Mouse (Mus musculus) cortical plate, adult 2 months (tissue): Measurements from ENCODE around the gene Trmt2a. TPM values are rescaled to one million over a fixed set of nuclear protein-coding genes. Genes with fewer than 3 reads are reported as not detected.

Experiments used
- H3K27ac ChIP-seq: fragments of 200-500 bp; 2 replicates; pipeline ENCODE4 v1.5.1; 2012; ENCODE audit warnings: low read length, control low read depth, inconsistent platforms; ENCODE audit not compliant: insufficient read depth
- H3K4me1 ChIP-seq: fragments of 200-500 bp; 2 replicates; pipeline ENCODE4 v1.6.1; 2011; ENCODE audit warnings: low read length; ENCODE audit not compliant: control insufficient read depth, insufficient read depth
- H3K4me3 ChIP-seq: fragments of 200-500 bp; 2 replicates; pipeline ENCODE4 v1.5.1; 2011; ENCODE audit warnings: mild to moderate bottlenecking, low read length, control low read depth; ENCODE audit not compliant: insufficient read depth
- CTCF ChIP-seq: fragments of 200-500 bp; IDR thresholded peaks from 2 replicates; pipeline ENCODE4 v1.5.1; 2011; ENCODE audit warnings: mild to moderate bottlenecking, control low read depth, low read length; ENCODE audit not compliant: insufficient read depth; ENCODE audit errors: extremely low read depth
- POLR2A ChIP-seq: fragments of 200-500 bp; IDR thresholded peaks from 2 replicates; pipeline ENCODE4 v1.6.1; 2011; ENCODE audit warnings: mild to moderate bottlenecking, low read length, control low read depth; ENCODE audit not compliant: insufficient read depth; ENCODE audit errors: extremely low read depth
- polyA plus RNA-seq: library from polyadenylated mRNA; depleted of rRNA; stranded (reverse); fragments of >200 nt; gene quantifications from 2 replicates; pipeline ENCODE4 v1.2.3, GENCODE M21; 2012

Gene Trmt2a
- polyA plus RNA-seq, 1 experiment, result 72.9 TPM

DNA sequence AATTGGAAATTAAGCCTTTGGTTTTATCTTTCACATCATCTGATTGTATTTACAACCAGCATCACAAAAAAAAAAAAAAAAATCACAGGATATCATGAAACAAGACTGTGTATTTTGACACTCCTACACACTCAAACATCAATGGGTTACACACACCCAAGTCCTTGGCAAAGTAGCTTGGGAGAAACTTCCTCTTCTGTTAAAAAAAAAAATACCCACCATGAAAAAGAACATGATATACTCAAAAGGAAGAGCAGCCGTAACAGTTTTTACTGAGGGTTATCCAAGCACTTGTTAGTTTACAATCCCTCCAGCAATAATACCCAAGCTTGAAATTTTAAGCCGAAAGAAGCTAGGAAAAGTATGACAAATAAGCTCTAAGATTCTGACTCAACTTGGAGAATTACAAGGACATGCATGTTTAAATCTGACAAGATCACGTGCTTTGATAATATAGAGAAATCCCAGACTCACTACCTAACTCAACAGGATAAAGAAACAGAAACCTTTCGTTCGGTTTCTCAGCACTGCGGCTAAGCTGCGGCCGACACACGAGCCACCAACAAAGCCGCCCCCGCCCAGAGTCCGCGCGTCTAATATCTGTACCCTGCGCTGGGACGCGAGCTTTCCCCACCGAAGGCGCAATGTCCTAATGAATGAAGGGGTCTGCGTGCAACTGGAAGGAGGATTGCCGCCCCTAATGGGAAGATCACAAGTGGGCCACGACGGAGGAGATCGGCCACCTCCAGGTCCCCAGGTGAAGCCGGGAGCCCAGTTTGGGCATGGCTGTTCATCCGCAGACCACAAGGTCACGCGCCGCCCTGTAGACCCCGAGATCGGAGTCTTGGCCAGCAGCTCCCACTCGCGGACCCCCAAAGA lies 719 bp upstream of the Trmt2a start:
- Histone ChIP-seq H3K4me1 (peaks cover 10% of the 10 kb centered on the region; the same call in 1 of the 2 replicates), H3K4me3 (peak overlapping the region; percentile 82), H3K27ac (0 out of 2 replicates have a peak overlapping the region, but pooled peaks have one; percentile 33)
- TF ChIP-seq CTCF, result no peak

DNA sequence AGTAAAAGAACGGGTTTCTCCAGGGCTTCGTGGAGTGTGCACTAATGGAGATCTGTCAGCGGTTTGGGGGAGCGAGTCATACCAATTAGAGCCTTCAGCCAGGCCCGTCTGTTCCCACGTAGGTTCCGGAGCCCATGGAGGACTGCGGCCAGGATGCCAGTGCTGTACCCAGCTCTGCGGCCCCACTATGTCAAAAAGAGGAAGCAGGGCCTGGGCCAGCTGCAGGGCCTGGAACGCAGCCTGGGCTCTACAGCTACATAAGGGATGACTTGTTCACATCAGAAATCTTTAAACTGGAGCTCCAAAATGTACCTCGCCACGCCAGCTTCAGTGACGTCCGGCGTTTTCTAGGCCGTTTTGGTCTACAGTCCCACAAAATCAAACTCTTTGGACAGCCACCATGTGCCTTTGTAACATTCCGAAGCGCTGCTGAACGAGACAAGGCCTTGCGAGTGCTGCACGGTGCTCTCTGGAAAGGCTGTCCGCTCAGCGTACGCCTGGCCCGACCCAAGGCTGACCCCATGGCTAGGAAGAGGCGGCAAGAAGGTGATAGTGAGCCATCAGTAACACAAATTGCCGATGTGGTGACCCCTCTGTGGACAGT lies 987 bp downstream of the Trmt2a start:
- peaks cover 10% of the 10 kb centered on the region; the same call in 1 of the 2 replicates for H3K4me1 ChIP-seq
- peak overlapping the region; percentile 82 for H3K4me3 ChIP-seq
- H3K27ac ChIP-seq, result peak overlapping the region; percentile 49
- no peak for TF ChIP-seq CTCF
- 0 out of 2 replicates have a peak, but pooled peaks have one; percentile 6 for TF ChIP-seq POLR2A

DNA sequence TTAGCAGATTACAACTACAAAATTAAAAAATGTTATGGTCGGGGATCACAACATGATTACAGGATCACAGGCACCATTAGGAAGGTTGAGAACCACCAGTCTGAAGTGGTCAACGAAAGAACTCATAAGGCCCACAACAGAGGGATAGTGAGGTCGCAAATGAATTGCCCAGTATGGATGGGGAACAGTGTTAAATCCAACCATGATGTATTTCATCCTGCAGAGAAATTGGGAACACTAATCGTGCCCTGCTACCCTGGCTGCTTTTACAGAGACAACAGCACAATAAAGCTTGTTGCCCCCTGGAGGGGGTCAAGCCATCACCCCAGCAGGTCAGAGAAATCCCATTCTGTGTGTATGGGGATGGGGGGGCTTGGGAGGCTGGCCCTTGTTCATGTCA lies 1.8 kb downstream of the Trmt2a start:
- H3K27ac ChIP-seq, result no peak overlapping the region
- TF ChIP-seq POLR2A (no peak), CTCF (no peak)
- peaks cover 10% of the 10 kb centered on the region; the same call in 1 of the 2 replicates for H3K4me1 ChIP-seq
- H3K4me3 ChIP-seq, result peak overlapping the region; percentile 82; the same call in 1 of the 2 replicates

DNA sequence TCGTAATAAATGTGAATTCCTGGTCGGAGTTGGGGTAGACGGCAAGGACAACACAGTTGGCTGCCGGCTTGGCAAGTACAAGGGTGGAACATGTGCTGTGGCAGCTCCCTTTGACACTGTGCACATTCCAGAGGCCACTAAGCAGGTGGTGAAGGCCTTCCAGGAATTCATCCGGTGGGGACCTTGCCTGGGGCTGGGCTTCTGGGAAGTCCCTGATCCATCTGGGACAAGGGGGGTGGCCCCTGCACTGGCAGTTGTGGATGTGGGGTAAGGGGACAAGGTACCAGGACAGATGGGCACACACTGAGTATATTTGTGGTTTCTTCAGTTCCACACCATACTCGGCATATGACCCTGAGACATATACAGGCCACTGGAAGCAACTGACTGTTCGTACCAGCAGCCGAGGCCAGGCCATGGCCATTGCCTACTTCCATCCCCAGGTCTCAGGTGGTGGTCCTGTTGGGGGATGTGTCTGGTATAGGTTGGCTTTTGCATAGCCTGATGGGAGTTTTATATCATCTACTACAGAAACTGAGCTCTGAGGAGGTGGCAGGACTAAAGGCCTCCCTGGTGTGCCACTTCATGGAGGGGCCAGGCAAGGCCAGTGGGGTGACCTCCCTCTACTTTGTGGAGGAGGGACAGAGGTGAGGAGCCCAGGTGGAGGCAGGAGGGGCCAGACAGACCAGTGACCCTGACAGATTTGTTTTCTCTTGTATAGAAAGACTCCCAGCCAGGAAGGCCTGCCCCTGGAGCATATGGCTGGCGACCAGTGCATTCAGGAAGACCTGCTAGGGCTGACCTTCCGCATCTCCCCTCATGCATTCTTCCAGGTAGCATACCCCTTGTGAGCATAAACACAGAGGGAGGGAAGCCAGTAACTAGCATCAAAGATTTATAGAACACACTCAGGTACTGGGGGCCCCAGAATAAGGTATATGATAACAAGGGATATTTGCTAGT lies 2.6 kb downstream of the Trmt2a start:
- TF ChIP-seq CTCF (no peak), POLR2A (no peak)
- no peak overlapping the region for H3K4me3 ChIP-seq
- no peak overlapping the region for H3K27ac ChIP-seq
- peaks cover 10% of the 10 kb centered on the region; the same call in 1 of the 2 replicates for H3K4me1 ChIP-seq

DNA sequence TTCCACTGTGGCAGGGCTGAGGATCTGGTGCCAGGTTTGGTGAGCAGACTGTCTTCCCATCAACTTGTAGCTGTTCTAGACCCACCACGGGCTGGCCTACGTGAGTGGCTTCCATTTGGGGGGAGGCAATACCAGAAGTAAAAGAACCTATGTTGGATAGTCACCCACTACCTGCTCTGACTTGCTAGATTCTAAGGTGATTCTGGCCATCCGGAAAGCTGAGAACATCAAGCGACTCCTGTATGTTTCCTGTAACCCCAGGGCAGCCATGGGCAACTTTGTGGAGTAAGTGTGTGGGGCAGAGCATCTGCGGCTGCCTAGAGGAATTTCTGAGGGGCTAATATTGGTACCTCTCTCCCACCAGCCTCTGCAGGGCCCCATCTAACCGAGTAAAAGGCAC lies 4.3 kb downstream of the Trmt2a start:
- Histone ChIP-seq H3K27ac (no peak overlapping the region), H3K4me1 (peaks cover 8% of the 10 kb centered on the region; the same call in 1 of the 2 replicates), H3K4me3 (no peak overlapping the region)
- no peak for TF ChIP-seq POLR2A
- no peak for TF ChIP-seq CTCF

DNA sequence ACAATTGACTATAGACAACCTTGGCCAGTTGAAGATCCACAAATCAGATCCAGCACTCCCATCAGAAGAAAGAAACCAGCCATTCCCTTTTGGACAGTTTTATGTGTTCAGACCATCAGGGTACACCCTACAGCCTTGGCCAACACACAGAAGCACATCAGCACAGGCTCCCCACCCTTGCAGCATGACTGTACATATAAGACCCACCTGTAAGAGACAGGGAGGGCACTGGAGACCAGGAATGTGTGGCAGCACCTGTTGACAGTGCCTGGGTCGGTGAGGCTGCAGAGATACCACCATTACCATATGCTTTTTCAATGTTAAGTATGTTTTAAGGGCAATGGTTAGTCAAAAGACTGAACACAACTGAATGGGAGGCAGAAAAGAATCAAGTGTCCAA lies 5.4 kb downstream of the Trmt2a start:
- TF ChIP-seq CTCF (no peak), POLR2A (0 out of 2 replicates have a peak, but pooled peaks have one; percentile 34)
- Histone ChIP-seq H3K4me1 (peaks cover 8% of the 10 kb centered on the region; the same call in 1 of the 2 replicates), H3K27ac (no peak overlapping the region), H3K4me3 (no peak overlapping the region)

DNA sequence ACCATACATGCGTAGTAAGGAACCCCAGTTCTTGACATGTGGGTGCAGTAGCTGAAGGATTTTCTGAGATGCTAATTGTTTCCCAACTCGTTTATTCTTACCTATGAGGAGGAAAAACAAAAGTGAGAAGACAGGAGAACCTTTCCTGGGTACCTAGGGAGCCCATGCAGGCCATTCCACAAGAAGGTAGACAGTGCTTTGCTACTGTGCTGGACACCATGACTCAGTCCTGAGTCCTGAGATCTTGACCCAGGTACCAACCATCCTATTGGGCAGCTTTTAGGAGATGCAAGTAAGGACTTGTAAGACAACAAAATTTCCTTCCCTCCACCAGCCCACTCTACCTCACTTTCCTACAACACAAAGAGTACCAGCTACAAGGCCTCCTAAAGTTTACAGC lies 9.7 kb downstream of the Trmt2a start, which contains the start of gene Gm49776:
Gene Gm49776 (minus strand): TSS at position 101 of the 400 bp plus-strand sequence.
- Histone ChIP-seq H3K4me1 (no peaks in the 10 kb centered on the region), H3K27ac (no peak within 1 kb of the TSS), H3K4me3 (no peak within 1 kb of the TSS)
- no peak for TF ChIP-seq POLR2A
- no peak for TF ChIP-seq CTCF

DNA sequence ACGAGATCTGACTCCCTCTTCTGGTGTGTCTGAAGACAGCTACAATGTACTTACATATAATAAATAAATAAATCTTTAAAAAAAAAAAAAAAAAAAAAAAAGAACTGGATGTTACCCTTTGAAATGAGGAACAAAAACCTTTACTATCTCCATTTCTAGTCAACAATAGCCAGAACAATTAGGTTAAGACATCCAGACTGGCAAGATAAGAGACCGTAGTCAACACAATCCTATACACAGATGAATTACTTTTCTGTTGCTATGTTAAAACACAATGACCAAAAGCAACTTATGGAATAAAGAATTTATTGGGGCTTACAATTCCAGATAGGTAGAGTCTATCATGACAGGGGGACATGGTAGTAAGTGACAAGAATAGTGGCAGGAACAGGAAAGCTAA lies 16.5 kb downstream of the Trmt2a start:
- no peak overlapping the region for H3K4me3 ChIP-seq
- no peak for TF ChIP-seq CTCF
- TF ChIP-seq POLR2A, result no peak
- H3K27ac ChIP-seq, result no peak overlapping the region
- H3K4me1 ChIP-seq, result no peaks in the 10 kb centered on the region

DNA sequence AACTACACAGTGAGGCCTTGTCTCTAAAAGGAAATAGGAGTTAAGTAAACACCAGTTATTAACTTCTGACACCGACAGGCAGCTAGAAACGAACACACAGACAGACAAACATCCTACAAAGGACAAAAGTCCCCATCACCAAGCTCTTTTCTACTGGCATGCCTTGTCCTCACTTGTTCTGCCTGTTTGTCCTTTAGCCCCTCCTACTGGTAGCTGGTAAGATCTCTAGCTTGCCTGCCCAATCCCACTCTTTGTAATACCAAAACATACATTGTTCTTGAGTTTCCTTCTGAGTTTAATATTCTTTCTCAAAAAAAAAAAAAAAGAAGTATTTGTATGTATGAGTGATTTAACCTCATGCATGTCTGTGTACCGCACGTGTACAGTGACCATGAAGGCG lies 19.7 kb downstream of the Trmt2a start:
- Histone ChIP-seq H3K27ac (no peak overlapping the region), H3K4me1 (no peaks in the 10 kb centered on the region), H3K4me3 (no peak overlapping the region)
- TF ChIP-seq CTCF, result peak; percentile 16; the same call in 1 of the 2 replicates
- no peak for TF ChIP-seq POLR2A
